Mouse (Mus musculus): ENCODE measurements around the gene Tmem255b.

Gene Tmem255b

GRCm38 (mm10) chr8:13434889-13435288, at the start of gene Tmem255b:
Gene Tmem255b, plus strand, starts transcription at chr8:13435189.
- no peak for DNase-seq (ENCODE audit: low spot score in 2 of 2)

DNA sequence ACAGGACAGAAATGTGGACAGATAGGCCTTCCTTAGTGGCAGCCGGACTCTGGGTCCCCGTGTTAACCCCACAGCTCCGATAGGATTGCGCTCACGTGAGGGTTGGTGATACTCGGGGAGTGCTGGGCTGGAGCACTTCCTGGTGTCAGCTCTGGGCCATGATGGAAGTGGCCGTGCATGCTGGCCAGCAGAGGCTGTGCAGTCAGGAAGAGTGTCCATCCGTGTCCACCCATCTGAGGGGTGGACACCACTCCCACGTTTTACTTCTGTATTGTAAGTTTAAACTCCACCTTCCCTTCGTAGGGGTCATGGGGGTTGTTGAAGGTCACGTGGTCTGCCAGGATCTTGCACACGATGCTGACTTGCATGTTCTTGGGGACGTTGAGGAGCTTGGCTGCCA, 48.6 kb upstream of the Tmem255b start:
- DNase-seq (ENCODE audit: low spot score in 2 of 2), result no peak

- DNase-seq (ENCODE audit: low spot score in 2 of 2), result no peak
Measured at GRCm38 (mm10) chr8:13387728-13388127, 47.3 kb upstream of the Tmem255b start.

DNA sequence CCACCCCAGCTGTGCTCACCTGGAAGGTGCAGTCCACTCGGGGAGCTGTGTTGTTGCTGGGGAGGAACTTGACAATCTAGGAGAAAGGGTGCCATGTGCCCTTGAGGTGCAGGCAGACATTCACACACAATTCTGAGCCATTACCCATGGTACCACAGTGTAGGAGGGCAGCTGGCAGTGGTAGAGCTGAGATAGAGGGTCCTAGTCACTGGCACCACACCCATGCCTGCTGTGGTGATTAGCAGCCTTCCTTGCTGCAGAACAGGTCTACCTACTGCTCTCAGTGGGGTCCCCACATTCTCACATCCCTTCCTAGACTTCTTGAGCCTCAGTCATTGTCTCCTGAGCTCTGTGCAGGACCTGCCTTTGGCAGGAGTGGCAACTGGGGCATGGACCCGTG, 46.2 kb upstream of the Tmem255b start:
- no peak for DNase-seq (ENCODE audit: low spot score in 2 of 2)

DNA sequence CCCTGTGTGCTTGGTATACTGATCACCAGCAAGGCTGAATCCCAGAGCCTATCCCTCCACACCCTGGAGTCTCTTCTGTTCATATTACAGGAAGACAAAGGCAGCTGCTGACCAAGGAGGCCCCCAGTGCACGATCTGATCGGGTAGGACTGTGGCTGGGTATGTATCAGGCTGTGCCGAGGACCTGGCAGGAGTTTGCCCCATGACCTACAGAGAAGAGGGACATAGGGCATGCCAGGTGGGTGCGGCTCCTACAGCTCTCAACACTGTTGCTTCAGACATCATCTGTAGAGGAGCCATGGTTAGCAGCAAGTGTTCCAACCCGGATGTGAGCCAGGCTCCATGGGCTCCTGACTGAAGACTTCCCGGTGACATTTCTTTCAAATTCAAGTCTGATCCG, 41.1 kb upstream of the Tmem255b start:
- no peak for DNase-seq (ENCODE audit: low spot score in 2 of 2)

GRCm38 (mm10) chr8:13396725-13397124, 38.3 kb upstream of the Tmem255b start, which contains the start of gene Atp4b:
Gene Atp4b, minus strand, starts transcription at chr8:13396825.
- no peak for DNase-seq (ENCODE audit: low spot score in 2 of 2)

DNA sequence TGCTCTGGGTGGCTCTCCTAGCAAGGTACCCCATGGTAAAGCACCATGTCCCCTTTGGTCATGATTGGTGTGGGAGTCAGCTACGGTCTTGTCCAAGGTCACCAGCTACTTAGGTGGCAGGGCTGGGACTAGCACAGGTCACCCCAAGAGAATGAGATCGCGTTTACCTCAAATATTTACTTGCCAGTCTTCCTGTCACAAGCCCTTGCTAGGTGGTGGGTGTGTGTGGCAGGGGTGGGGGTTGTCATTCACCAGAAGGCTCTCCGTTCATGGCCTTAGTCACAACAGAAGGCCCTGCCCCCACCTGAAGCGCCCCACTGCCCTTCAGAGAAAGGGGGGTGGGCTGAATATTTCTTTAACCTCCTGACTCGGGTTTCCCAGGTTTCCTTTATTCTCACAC, 31.5 kb upstream of the Tmem255b start:
- DNase-seq (ENCODE audit: low spot score in 2 of 2), result no peak

GRCm38 (mm10) chr8:13404666-13405131, 30.3 kb upstream of the Tmem255b start, which contains the start of gene Grk1:
Gene Grk1, plus strand, starts transcription at chr8:13405081.
- no peak for DNase-seq (ENCODE audit: low spot score in 2 of 2)

GRCm38 (mm10) chr8:13406011-13406410, 29.0 kb upstream of the Tmem255b start:
- DNase-seq (ENCODE audit: low spot score in 2 of 2), result no peak

GRCm38 (mm10) chr8:13411597-13411996, 23.4 kb upstream of the Tmem255b start:
- no peak for DNase-seq (ENCODE audit: low spot score in 2 of 2)

DNA sequence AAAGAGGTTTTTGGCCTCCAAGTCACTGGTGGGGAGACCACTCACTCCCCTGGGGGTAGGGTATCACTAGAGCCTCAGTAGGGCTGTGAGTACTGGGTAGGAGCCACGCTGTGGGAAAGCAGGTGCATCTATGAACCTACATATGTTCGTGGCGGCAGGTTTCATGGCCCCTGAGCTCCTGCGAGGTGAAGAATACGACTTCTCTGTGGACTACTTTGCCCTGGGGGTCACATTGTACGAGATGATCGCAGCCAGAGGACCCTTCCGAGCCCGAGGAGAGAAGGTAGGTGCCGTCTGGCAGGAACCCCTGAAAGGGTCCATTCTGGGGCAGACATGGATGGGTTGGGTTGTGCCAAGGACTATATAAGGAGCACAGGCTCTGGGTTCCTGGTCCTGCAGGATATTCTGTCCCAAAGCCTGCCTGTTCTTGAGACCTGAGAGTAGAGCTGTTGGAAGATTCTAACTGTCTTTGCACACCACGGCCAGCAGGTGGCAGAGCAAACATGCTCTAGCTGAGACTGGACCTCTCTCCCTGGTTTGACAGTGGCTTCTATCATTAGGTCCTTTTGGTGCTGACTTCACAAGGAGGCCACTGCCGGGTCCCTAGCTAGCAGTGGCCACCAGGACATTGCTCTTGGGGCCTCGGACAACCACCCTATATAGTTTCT, 22.0 kb upstream of the Tmem255b start:
- DNase-seq (ENCODE audit: low spot score in 2 of 2), result no peak

DNA sequence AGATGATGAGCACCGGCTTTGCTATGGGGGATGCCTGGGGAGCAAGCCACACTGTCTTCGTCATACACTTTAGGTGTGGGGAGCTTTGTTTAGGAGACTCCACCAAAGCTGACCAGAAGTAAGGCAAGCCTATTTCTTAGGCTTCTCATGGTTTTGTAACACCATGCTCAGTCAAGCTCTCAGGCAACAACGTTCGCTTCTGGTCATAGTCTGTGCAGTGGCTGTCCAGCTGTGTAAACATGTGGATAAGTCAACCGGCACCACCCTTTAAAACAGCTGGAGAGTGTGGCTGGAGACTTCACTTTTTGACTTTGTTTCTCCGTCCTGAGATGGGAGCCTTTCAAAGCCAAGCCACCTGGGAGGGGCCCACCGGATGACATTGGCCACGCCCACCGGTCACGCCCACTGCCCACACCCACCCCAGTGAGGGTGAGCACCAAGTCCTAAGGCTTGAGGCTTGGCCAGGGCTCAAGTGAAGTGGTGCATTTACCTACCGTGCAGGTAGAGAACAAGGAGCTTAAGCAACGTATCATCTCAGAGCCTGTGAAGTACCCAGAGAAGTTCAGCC, 21.1 kb upstream of the Tmem255b start:
- no peak for DNase-seq (ENCODE audit: low spot score in 2 of 2)

DNA sequence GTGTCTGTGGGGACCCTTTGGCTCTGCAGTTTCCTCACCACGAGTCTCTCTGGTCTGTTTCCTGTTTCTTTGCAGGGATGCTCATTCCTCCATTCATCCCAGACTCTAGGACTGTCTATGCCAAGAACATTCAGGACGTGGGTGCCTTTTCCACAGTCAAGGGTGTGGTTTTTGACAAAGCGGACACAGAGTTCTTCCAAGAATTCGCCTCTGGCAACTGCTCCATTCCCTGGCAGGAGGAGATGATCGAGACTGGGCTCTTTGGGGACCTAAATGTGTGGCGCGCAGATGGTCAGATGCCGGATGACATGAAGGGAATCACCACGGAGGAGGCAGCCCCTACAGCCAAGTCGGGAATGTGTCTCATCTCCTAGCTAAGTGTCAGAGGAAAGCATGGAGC, 19.1 kb upstream of the Tmem255b start:
- DNase-seq (ENCODE audit: low spot score in 2 of 2), result no peak

- DNase-seq (ENCODE audit: low spot score in 2 of 2), result no peak
Measured at GRCm38 (mm10) chr8:13419111-13419639, 15.8 kb upstream of the Tmem255b start.

- DNase-seq (ENCODE audit: low spot score in 2 of 2), result no peak
Measured at GRCm38 (mm10) chr8:13420970-13421369, 14.0 kb upstream of the Tmem255b start.

DNA sequence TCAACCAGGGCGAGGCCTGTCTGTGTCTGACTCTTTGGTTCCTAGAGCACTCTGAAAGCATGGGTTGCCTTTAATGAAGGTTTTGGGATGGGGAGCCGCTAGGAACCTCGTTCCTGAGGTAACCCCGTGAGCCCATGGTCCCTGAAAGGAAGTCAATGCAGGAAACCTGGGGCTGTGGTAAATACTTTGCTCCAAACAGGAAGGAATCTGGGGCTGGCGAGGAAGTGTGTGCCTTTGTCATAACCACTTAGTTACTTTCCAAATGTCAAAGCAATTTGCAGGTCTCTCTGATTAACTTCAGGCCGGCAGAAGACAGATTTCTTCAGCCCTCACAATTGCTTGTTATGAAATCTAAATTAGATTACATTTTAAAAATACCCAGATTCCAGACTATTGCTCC, 7.6 kb upstream of the Tmem255b start:
- DNase-seq (ENCODE audit: low spot score in 2 of 2), result no peak

GRCm38 (mm10) chr8:13428156-13428555, 6.8 kb upstream of the Tmem255b start:
- DNase-seq (ENCODE audit: low spot score in 2 of 2), result no peak

GRCm38 (mm10) chr8:13430412-13430811, 4.6 kb upstream of the Tmem255b start:
- DNase-seq (ENCODE audit: low spot score in 2 of 2), result no peak

- DNase-seq (ENCODE audit: low spot score in 2 of 2), result no peak
Measured at GRCm38 (mm10) chr8:13430866-13431265, 4.1 kb upstream of the Tmem255b start.

GRCm38 (mm10) chr8:13433130-13433529, 1.9 kb upstream of the Tmem255b start:
- DNase-seq (ENCODE audit: low spot score in 2 of 2), result no peak

GRCm38 (mm10) chr8:13436052-13436451, 1.1 kb downstream of the Tmem255b start:
- DNase-seq (ENCODE audit: low spot score in 2 of 2), result no peak

GRCm38 (mm10) chr8:13437531-13437930, 2.5 kb downstream of the Tmem255b start:
- DNase-seq (ENCODE audit: low spot score in 2 of 2), result no peak

- DNase-seq (ENCODE audit: low spot score in 2 of 2), result no peak
Measured at GRCm38 (mm10) chr8:13442152-13442551, 7.2 kb downstream of the Tmem255b start.
